Mouse (Mus musculus) spleen, postnatal 0 days (tissue): ENCODE results near the gene Olfr1179. TPM values are rescaled to one million over a fixed set of nuclear protein-coding genes. Genes with fewer than 3 reads are reported as not detected.

Experiments
- polyA plus RNA-seq: library from polyadenylated mRNA; unstranded; fragments of >200 nt; fragmentation: Nextera tagmentation; extraction: Ambion mirVana; gene quantifications from 2 replicates; pipeline ENCODE4 v1.2.1, GENCODE M21; 2015

The Olfr1179 gene
- polyA plus RNA-seq = not detected in 2 replicates

GRCm38 (mm10) chr2:88406353-88406752 lies at the start of gene Olfr1179:
Gene Olfr1179 (minus strand): TSS chr2:88406453.

DNA sequence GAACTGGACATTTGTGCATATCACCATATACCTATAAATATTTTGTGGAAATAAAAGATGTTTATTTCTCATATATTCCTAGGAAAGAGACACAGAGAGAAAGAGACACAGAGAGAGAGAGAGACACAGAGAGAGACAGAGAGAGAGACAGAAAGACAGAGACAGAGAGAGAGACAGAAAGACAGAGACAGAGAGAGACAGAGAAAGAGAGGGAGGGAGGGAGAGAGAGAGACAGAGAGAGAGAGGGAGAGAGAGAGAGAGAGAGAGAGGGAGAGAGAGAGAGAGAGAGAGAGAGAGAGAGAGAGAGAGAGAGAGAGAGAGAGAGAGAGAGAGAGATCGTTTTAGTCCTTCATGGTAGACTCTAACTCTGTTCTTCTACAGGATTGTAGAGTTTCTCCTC lies 48.3 kb upstream of the Olfr1179 start, which contains the start of gene Olfr1183:
TSS of gene Olfr1183 (plus strand) at position 301 of the 400 bp plus-strand sequence.

GRCm38 (mm10) chr2:88449031-88449430 lies 42.8 kb upstream of the Olfr1179 start, which contains the start of gene Gm13757:
Gene Gm13757 (minus strand): TSS chr2:88449131.

GRCm38 (mm10) chr2:88426071-88426470 lies 19.8 kb upstream of the Olfr1179 start, which contains the start of gene Olfr1181:
Gene Olfr1181 (minus strand): TSS chr2:88426171.

DNA sequence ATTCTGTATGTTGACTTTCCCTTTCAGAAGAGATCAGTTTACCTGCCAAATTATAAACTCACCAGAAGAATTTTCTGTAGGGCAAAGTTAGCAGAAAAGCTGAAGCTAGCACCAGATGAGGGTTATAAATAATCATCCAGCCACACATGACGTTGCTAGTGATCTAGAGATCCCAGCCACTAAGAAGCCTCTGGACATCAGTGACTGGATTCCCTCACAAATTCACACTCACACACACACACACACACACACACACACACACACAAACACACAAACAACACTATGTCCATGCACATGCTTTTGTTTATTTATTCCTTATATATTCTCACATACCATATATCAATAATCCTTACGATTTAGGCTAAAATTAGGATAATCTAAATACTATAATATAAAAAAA lies 12.8 kb upstream of the Olfr1179 start, which contains the start of gene Olfr1180:
TSS of gene Olfr1180 (minus strand) at position 101 of the 400 bp plus-strand sequence.

DNA sequence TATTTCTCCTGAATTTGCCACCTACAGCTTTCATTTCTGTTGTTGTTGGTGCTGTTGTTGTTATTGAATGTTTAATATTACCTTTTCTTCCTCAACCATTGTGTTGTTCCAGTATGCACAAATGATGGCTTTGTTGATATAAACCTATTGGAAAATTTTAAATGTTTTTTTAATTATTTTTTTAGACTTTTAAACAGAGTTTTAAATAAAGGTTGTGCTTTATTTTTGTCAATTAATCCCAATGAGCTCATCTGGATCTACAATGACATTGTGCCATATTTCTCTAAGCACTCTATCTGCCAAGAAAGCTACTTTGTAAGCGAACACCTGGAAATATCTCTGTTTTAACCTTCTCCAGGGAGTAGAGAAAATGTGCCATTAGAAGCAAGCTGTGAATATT lies 19.5 kb downstream of the Olfr1179 start, which contains the start of gene Olfr1178:
TSS of gene Olfr1178 (plus strand) at position 301 of the 400 bp plus-strand sequence.

Other genes starting within 250 kb of the Olfr1179 start
- gene Olfr1168, start 224.6 kb downstream of the Olfr1179 start, polyA plus RNA-seq = not detected in 2 replicates
- gene Olfr1170, start 178.1 kb downstream of the Olfr1179 start, polyA plus RNA-seq = not detected in 2 replicates
- not detected in 2 replicates for gene Olfr1173, start 126.6 kb downstream of the Olfr1179 start, polyA plus RNA-seq
- gene Olfr1174-ps, start 91.3 kb downstream of the Olfr1179 start, polyA plus RNA-seq = not detected in 2 replicates
- gene Olfr1175-ps, start 79.2 kb downstream of the Olfr1179 start, polyA plus RNA-seq = not detected in 2 replicates
- gene Olfr1176, start 69.7 kb downstream of the Olfr1179 start, polyA plus RNA-seq = not detected in 2 replicates
- not detected in 2 replicates for gene Olfr1177-ps, start 60.0 kb downstream of the Olfr1179 start, polyA plus RNA-seq
- gene Olfr1178, start 19.4 kb downstream of the Olfr1179 start, polyA plus RNA-seq = not detected in 2 replicates
- not detected in 2 replicates for gene Olfr1180, start 12.7 kb upstream of the Olfr1179 start, polyA plus RNA-seq
- gene Olfr1181, start 19.7 kb upstream of the Olfr1179 start, polyA plus RNA-seq = not detected in 2 replicates
- gene Gm13757, start 42.7 kb upstream of the Olfr1179 start, polyA plus RNA-seq = not detected in 2 replicates
- not detected in 2 replicates for gene Olfr1183, start 48.4 kb upstream of the Olfr1179 start, polyA plus RNA-seq
- gene Olfr1184, start 77.1 kb upstream of the Olfr1179 start, polyA plus RNA-seq = not detected in 2 replicates
- gene Olfr1185-ps1, start 86.9 kb upstream of the Olfr1179 start, polyA plus RNA-seq = not detected in 2 replicates
- not detected in 2 replicates for gene Olfr1186, start 112.1 kb upstream of the Olfr1179 start, polyA plus RNA-seq
- not detected in 2 replicates for gene Olfr1188, start 150.5 kb upstream of the Olfr1179 start, polyA plus RNA-seq
- not detected in 2 replicates for gene Olfr1189, start 180.0 kb upstream of the Olfr1179 start, polyA plus RNA-seq
- gene Olfr1191-ps1, start 234.1 kb upstream of the Olfr1179 start, polyA plus RNA-seq = not detected in 2 replicates
- not detected in 2 replicates for gene Olfr1192-ps1, start 242.1 kb upstream of the Olfr1179 start, polyA plus RNA-seq